Mouse (Mus musculus): ENCODE data around the gene Ccin.

The Ccin gene

DNA sequence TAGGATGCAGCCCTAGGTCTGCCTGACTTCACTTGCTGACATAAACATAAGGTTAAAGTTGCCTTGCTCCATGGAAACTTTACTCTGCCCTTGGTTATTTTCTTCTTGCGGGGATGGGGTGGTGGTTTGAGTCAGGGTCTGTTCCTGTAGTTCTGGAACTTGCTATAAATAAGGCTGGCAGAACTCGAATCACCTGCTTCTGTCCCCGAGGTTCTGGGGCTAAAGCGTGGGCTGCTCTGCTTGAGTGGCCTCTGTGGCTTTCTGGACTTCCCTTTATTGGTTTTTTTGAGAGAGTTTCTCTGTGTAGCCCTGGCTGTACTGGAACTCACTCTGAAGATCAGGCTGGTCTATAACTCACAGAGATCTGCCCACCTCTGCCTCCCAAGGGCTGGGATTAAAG, 32.8 kb downstream of the Ccin start:
- no peak for DNase-seq

DNA sequence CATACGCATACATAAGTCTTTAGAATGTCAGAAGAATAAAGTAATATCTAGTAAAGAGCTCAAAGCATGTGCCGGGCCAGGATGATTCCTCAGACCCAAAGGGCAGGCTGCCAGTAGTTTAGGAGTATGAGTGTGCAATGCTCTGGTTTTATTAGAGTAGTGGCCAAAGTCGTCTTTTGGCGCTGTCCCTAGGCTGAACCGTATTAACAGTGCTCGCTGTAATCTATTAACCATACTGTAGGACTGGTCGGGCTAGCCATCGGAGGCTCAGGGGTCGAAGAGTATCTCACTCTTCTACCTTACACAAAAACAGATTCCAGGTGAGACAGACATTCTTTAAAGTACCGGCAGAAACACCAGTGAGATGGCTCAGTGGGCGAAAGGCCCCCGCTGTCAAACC, 33.5 kb downstream of the Ccin start:
- peak; percentile 40 for DNase-seq

DNA sequence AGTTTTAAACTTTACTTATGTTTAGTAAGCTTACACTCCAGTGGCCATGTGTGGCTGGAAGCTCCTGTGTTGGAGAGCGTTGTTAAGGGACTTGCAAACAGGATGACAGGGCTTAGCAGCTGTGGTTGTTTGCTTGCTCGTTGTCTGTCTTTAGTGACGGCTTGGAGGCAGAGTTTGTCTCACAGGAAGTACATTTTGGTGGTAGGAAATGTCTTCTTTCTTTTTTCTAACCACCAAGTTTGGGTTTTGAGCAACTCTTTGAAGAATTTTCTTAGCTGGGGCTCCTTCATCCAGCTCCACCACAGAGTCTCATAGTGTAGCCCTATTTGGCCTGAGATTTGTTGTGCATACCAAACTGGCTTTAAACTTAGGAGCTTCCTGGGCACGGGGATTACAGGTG, 39.0 kb downstream of the Ccin start:
- DNase-seq = no peak

DNA sequence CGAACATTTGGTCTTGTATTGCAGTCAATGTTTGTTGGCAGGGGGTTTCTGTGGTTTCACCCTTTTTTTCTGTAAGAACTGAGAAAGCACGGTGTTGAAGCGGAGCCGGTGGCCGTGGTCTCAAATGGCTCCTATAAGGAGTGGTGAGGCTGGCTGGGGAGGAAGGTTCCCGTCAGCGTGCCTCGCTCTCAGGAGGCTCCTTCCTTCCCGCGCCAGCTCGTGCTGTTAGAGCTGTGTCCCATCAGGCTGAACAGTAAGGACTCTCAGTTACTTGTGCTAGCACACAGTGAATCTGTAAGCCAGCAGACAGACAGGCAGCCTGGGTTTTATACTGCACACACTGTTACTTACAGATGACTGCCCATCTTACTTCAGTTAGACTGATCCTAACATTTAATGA, 39.5 kb downstream of the Ccin start:
- DNase-seq = no peak

DNA sequence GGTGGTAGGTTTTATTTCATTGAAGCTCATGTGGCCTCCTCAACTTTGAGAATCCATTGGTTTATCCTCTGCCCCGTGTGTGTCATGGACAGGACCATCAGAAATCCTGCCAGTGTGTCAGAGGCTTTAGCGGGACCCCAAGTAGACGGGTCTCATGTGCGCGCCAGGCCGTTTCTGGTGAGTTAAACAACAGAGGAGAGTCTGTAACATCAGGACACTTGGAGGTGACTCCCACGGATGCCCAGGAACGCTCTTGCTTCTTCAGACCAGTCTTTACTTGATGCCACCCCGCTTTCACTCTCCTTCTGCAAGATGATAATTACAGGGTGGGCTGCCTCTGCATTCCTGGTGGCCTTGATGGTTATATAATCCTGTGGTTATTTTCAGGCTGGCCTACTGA, 40.4 kb downstream of the Ccin start:
- DNase-seq = no peak

DNA sequence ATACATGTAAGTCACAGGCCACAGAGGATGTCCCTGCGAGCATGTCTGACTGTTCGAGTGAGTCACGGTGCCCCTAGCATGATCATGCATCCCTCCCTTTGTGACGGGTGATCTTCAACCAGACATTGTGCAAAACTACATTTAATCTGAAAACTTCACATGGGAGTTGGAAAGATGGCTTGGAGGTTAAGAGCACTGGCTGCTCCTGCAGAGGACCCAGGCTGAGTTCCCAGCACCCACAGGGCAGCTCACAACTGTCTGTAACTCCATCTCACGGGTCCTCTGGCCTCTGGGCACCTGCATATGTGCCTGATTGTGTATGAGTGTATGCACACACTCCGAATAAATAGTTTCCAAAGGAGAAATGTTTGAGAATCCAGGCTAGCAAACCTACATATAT, 41.0 kb downstream of the Ccin start:
- DNase-seq = no peak

DNA sequence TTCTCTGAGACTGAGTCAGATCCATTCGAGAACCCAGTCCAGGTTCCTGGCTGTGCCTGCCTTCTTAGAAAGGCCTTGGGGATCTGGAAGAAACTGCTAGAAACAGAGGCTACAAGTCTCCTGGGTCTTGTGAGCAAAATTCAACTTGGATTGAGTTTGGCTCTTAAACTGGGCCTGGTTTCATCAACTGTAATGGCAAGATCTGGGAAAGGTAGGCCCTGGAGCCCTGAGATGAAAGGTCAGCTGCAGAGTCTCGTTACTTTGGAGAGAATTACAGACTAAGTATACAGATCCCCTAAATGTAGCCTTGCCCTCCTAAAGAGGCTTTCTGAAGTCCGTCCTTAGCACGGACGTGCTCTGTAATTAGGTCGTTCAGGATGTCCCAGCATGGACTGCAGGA, 42.3 kb downstream of the Ccin start:
- DNase-seq = no peak

DNA sequence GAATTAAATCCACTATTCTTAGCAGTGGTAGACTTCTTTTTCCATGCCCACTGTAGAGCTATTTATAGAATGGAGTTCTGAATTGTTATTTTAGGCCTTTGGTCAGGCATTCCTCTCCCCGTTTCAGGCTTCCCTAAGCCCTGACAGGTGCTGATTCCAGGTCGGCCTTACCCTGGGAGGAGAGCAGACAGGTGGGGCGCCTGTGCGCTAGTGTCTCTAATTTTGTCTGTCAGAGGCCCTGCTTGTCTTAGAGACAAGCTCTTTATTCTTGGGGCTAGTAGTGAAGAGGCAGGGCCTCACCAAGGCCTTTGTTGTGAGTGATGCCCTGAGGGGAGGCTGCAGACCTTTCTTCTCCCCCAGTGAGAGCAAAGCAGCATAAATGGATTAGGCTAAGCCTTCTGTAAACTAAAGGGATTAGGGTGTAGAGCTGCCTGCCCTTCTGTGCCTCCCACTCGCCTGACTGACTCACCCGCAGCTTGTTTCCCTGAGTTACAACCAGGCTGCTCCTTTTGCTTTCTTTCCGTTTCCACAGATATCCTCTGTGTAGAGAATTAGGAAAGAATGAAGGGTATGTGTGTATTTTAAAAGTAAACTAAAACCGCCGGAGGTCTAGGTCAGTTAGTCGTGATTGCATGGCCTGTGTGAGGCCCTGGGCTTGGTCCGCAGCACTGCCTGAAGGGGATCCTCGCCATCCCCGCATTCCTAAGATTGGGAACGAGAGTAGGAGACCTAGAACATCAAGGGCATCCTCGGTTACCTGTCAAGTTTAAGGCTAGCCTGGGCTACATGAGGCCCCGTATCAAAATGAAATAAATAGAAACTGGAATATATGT, 45.2 kb downstream of the Ccin start:
- DNase-seq = no peak

DNA sequence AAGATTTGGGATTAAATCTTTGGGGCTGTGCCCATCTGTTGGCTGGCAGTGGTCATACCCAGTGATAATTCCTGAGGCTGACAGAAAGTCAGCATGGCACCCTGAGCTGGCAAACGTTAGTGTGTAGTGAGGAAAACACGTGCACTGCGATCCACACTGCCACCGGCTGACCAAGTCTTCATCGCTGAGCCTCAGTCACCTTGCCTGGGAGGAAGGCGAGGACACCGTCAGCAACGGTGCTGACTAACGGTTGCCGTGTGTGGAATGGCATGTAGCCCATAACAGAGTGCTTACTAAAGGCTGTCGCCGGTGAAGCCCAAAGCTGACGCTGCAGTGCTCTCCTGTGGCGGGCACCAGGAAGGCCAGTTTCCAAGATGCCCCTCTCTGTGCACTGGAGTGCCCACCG, 46.4 kb downstream of the Ccin start:
- DNase-seq = no peak

DNA sequence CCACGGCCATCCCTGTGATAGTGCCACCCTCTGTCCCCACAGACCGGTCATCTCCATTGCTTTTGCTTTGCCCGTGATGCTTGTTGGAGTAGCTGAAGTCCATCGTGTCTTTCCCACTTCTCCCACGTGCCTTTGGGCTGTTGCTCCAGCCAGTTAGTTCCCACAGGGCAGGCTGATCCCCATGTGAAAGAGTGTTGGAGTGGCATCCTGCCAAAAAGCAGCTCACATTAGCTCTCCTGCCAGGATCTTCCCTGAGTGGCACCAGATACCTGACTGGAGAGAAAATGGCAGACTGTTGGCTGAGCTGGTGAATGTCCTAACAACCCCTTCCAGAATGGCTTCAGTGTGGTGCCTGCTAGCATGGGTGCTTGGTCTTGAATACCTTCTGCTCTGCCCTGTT, 48.2 kb downstream of the Ccin start:
- peak; percentile 40 for DNase-seq

Data from kidney, postnatal 10 days (tissue).